Mouse (Mus musculus) heart, adult 2 months (tissue): ENCODE data around the gene Sec14l1.

Source experiments
- CTCF ChIP-seq: fragments of 200-600 bp; IDR thresholded peaks from 2 replicates; pipeline ENCODE4 v1.8.1; 2022; ENCODE audit warnings: antibody characterized with exemption, mild to moderate bottlenecking, moderate library complexity
- POLR2A ChIP-seq: fragments of 200-500 bp; IDR thresholded peaks from 2 replicates; pipeline ENCODE4 v1.6.1; 2011; ENCODE audit warnings: mild to moderate bottlenecking, low read depth, low read length, control low read depth; ENCODE audit not compliant: insufficient read depth

DNA sequence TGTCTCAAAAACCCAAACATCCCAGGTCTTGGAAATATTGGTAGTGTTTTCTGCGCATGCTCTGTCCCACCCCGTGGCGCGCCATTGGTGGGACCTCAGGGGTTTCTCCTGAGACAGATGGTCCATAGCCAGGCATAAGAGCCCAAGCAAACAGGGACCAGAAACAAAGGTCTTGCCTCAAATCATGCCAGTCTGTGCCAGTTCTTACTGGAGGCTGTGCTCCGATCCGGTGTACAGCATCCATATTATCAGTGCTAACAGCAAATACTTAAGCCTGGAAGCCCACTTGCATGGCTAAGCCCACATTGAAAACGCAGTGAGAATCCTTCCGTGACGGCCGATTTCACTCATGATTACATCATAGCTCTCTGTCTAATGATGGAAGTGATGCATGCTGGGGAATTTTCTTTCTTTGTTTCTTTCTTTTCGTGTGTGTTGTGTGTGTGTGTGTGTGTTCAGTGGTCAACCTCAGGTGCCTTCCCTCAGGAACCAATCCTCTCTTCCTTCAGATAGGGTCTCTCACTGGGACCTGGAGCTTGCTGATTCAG, 54.2 kb downstream of the Sec14l1 start:
- TF ChIP-seq POLR2A = no peak
- TF ChIP-seq CTCF = no peak
